Mouse (Mus musculus): ENCODE data around the gene Gm12253.

Gene Gm12253

DNA sequence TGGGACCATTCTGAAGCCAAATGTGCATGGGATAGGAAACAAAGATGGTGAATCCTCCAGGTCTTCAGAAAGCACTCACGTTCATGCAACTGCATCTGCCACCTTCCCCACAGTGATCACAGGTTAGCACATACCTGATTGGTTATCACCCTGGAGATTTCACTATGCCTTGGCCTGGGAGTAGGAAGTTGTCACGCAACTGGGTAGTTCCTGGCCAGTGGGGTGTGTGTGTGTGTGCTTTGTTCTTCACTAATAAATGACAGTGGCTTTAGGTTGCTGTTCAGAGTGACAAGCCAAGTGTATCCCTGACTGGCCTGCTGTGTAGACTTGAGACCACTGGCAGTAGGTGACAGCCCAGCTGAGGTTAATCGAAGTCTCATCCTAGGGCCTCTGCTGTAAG lies at the start of gene Gm12253:
Gene Gm12253, plus strand, starts transcription at position 301 of the 400 bp plus-strand sequence.
- no peak for DNase-seq (ENCODE audit: low read depth, low spot score)

DNA sequence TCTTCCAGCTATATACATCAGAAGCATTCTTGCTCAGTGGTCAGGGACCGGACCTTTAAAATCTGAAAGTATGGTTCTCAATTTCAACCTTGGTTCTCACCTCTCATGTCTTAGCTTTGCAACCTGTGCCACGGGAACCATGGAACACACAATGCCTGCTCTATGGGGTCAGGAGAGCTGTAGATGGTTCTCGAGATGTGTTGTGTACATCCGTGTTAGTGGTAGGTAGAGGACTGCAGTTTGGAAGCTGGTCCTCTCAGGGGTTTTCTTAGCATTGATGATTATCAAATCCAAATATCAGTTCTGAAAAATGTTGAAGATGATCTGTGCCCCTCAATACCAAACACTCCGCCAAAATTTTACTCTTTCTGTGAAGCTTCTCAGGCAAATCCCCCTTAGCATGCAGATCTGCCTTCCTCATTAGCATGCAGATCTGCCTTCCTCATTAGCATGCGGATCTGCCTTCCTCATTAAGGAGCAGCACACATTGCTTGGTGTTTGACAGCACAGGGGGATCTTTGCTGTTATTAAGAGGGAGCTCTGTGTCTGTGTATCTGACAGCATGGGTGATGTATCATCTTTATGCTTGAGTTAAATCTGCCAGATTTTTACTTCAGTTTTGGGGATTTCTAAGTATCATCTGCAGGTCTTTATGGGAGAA lies 32.2 kb upstream of the Gm12253 start:
- no peak for DNase-seq (ENCODE audit: low read depth, low spot score)

DNA sequence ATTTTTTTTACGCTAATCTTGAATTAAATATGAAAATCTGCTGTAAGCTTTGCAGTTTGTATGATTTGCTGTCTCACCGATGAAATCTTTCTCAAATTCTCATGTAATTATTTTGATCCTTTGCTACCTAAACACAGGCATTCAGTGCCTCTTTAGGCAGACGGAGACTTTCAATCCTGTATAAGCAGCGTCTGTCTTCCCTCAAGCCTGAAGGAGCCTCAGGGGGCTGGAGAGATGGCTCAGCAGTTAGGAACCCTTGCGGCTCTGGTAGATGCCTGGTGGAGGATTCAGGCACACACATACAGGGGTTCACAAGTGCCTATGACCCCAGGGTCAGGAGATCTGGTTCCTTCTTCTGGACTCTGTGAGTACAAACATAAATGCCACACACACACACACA lies 31.7 kb upstream of the Gm12253 start:
- no peak for DNase-seq (ENCODE audit: low read depth, low spot score)

DNA sequence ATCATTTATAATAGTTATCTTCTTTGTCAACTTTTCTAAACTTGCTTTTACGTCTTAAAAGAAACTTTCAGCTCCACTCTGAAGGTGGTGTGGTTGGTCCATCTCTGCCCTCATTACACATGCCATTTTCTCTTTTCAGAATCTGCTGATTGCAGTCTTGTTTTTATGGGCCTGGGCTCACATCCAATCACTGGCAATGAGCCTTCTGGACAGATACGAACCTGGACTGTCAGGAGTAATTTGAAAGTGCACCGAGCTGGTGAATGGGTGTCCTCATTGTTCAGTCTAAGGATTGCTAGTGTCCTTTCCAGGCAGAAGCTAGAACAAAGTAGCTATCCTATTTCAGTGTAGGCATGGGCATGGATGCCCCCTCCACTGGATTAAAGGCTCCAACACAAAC lies 24.3 kb upstream of the Gm12253 start:
- no peak for DNase-seq (ENCODE audit: low read depth, low spot score)

DNA sequence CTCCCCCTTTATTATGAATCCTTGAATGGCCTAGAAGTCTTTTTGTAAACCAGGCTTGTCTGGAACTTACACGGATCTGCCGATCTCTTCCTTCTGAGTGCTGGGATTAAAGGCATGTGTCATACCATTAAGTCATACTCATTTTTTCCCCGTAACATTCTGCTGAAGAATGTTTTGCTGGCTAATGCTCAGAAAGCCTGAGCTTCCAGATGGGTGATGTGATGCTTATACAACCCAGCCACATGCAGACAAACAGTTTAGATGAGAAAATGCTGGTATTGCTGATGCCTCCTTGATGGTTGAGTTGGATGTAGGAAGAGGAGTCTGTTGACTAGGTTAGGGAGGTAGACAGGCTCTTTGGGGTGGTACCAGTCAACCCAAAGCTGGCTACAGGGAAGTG lies 14.0 kb upstream of the Gm12253 start:
- DNase-seq (ENCODE audit: low read depth, low spot score) = no peak

DNA sequence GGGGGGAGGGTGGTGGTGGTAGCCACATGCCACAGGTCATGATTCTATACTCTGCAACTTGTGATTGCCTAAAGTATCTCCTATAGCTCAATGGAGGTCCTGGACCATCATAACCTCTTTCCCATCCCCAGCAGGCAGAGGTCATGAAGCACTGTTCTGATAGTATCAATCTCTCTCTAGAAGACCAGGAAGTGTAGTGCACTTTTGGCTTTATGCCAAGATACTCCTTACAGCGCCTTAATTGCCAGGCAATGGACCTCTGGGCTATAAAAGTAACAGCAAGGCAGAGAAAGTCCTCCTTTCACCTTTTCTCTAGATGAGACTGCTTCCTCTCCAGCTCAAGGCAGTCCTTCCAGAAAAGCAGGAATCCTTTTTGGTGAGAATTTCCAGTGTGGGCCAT lies 11.5 kb upstream of the Gm12253 start, which contains the start of gene 1810065E05Rik:
Gene 1810065E05Rik, plus strand, starts transcription at position 297 of the 400 bp plus-strand sequence.
- no peak for DNase-seq (ENCODE audit: low read depth, low spot score)

DNA sequence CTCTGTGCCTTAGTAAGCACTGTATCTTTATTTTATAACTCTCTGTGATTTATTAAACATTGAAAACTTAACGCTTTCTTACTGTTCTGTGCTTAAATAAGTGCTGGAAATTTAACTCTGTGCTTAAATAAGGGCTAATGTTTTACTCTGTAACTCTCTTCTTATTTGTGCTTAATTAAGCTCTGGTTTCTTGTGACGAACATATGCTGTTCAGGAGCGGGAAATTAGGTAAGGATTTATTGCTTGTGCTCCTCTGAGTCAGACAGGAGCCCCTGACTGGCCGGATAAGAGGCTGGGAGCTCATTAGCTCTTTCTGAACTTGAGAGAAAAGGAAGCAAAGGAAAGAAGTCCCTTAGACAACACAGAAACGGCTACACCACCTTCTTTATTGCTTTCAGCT lies 5.5 kb downstream of the Gm12253 start:
- no peak for DNase-seq (ENCODE audit: low read depth, low spot score)

DNA sequence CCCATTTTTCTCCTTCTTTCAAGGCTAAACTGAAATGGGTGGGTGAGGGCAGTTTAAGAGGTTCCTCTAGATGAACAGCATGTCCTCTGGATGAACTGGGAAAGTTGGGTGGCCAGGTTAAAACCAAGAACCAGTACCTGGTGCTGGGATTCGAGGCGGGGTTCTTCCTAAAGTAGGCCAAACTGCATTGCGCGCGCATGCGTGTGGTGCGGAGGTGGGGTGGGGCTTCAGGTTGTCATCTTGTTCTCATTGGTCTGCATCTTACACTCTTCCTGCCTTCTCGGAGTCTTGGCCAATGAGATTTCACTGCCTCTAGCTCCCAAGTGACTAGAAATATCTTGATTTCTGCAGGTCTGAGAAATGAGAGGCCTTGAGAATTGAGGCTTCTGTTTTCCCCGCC lies 20.4 kb downstream of the Gm12253 start, which contains the start of gene Lypd9:
Gene Lypd9, minus strand, starts transcription at position 165 of the 400 bp plus-strand sequence.
- DNase-seq (ENCODE audit: low read depth, low spot score) = no peak

DNA sequence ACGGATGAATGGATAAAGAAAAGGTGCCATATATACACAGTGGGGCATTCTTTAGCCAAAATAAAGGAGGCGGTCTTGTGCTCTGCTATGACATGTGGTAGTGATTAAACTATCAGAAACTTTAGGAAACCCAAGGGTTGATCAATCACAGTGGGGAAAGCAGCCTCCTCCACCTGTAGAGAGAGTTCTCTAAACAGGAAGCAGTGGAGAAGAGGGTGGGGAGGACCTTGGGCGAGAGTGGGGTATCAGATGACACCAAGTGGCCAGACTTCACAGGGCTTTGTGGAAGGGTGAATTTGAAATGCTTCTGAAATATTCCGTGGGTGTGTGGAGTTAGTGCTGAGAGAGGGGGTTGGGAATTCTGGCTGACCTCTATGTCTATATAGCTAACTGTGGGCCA lies 21.2 kb downstream of the Gm12253 start:
- no peak for DNase-seq (ENCODE audit: low read depth, low spot score)

DNA sequence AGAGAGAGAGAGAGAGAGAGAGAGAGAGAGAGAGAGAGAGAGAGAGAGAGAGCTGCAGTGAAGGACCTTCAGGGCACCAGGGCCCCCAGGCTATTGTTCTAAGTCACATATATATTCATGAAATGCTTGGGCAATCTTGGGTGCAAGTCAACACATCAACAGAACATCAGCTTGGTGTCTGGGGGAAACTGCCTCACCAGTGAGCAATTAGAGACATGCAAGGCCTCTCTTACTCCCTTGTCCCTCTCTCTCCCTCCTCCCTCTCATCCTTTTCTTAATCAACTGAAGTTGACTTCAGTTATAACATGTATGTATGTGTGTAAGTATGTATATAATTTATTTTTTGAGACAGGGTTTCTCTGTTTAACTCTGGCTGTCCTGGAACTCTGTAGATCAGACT lies 29.8 kb downstream of the Gm12253 start, which contains the start of gene Olfr30:
Gene Olfr30, minus strand, starts transcription at position 101 of the 400 bp plus-strand sequence.
- no peak for DNase-seq (ENCODE audit: low read depth, low spot score)
